8 mouse cellular contexts compared by ENCODE assay signal in genomic region chrX:151803777-151804101, GRCm38 (mm10). TPM values are rescaled to one million over a fixed set of nuclear protein-coding genes. Genes with fewer than 3 reads are reported as not detected.
DNase-seq lines count a peak whose midpoint lies in the region; ATAC-seq lines count a peak whose summit lies in the region.

No protein-coding gene starts in this region.

- H3K9me3 ChIP-seq in hindbrain, embryonic 16.5 days (ENCODE audit: control insufficient read depth, low read length) = no peaks in the 10 kb centered on the region
- no peaks in the 10 kb centered on the region for H3K9me3 ChIP-seq in limb, embryonic 13.5 days
- H3K9me3 ChIP-seq in midbrain, embryonic 10.5 days (replicated peaks) = no peaks in the 10 kb centered on the region; the same call in 1 of the 2 replicates

- H3K36me3 ChIP-seq in hindbrain, embryonic 16.5 days (ENCODE audit: control insufficient read depth, insufficient read depth, low read length) = no peaks in the 10 kb centered on the region
- H3K36me3 ChIP-seq in limb, embryonic 13.5 days = no peaks in the 10 kb centered on the region
- H3K36me3 ChIP-seq in midbrain, embryonic 10.5 days = peaks cover 27% of the 10 kb centered on the region

- H3K27me3 ChIP-seq in hindbrain, embryonic 16.5 days (replicated peaks; ENCODE audit: control insufficient read depth, insufficient read depth, low read length) = no peaks in the 10 kb centered on the region; the same call in 1 of the 2 replicates
- H3K27me3 ChIP-seq in limb, embryonic 13.5 days = peaks cover 19% of the 10 kb centered on the region; the same call in 1 of the 2 replicates
- H3K27me3 ChIP-seq in midbrain, embryonic 10.5 days (ENCODE audit: low read depth, poor library complexity, severe bottlenecking) = peaks cover 33% of the 10 kb centered on the region

- H3K4me1 ChIP-seq in hindbrain, embryonic 16.5 days (ENCODE audit: control insufficient read depth, insufficient read depth, low read depth, low read length) = peaks cover 7% of the 10 kb centered on the region
- H3K4me1 ChIP-seq in limb, embryonic 13.5 days = no peaks in the 10 kb centered on the region
- H3K4me1 ChIP-seq in midbrain, embryonic 10.5 days = peaks cover 7% of the 10 kb centered on the region; the same call in 1 of the 2 replicates

- peak overlapping the region; percentile 85 for H3K27ac ChIP-seq in hindbrain, embryonic 16.5 days (ENCODE audit: low read depth, low read length)
- H3K27ac ChIP-seq in limb, embryonic 13.5 days = peak overlapping the region; percentile 91
- peak overlapping the region; percentile 94 for H3K27ac ChIP-seq in midbrain, embryonic 10.5 days (replicated peaks)

- peak; percentile 38 for ATAC-seq in hindbrain, embryonic 16.5 days
- peak; percentile 28 for ATAC-seq in limb, embryonic 13.5 days (ENCODE audit: low FRiP score, low read depth)

- WGBS in hindbrain, embryonic 16.5 days = 23% methylated on average over 20 of the region's 20 CpGs
- WGBS in limb, embryonic 13.5 days = 15% methylated on average over 20 of the region's 20 CpGs
- whole genome bisulfite sequencing in midbrain, embryonic 10.5 days = 16% methylated on average over 20 of the region's 20 CpGs

- peak; percentile 17 for DNase-seq in ovary, adult 18-20 months (ENCODE audit: low spot score)
- DNase-seq in ovary, postnatal 10 days (ENCODE audit: low spot score) = no peak
- peak; percentile 38 for DNase-seq in c-Kit-positive CD71-positive TER-119-positive erythroid progenitor cells, embryonic 14.5 days (ENCODE audit: low spot score)
- DNase-seq in gastrocnemius, postnatal 10 days = peak; percentile 43
- no peak for DNase-seq in midbrain, embryonic 10.5 days (ENCODE audit: low spot score)
- peak; percentile 37 to 73 for DNase-seq in spleen, postnatal 4 days (ENCODE audit: low spot score in 2 of 2)

- H3K4me2 ChIP-seq in hindbrain, embryonic 16.5 days (ENCODE audit: low read length) = peak overlapping the region; percentile 57
- H3K4me2 ChIP-seq in limb, embryonic 13.5 days (replicated peaks) = peak overlapping the region; percentile 73

- H3K4me3 ChIP-seq in hindbrain, embryonic 16.5 days (ENCODE audit: low read length) = peak overlapping the region; percentile 60
- peak overlapping the region; percentile 55 for H3K4me3 ChIP-seq in limb, embryonic 13.5 days
- peak overlapping the region; percentile 64 for H3K4me3 ChIP-seq in midbrain, embryonic 10.5 days

- H3K9ac ChIP-seq in hindbrain, embryonic 16.5 days (ENCODE audit: low read depth, low read length) = peak overlapping the region; percentile 75
- peak overlapping the region; percentile 73 for H3K9ac ChIP-seq in limb, embryonic 13.5 days

RNA-seq across cellular contexts. Expression of gene Huwe1, which starts 3.1 kb away (rescaled TPM):
- total RNA-seq in gastrocnemius, postnatal 10 days (2021) = 100 to 1,000 TPM; 109 to 138 TPM
- polyA plus RNA-seq in hindbrain, embryonic 16.5 days (2015; fragmentation: Nextera tagmentation; extraction: Ambion mirVana) = 38.1 and 47.6 TPM in 2 replicates
- polyA plus RNA-seq in limb, embryonic 13.5 days (2015; fragmentation: Nextera tagmentation; extraction: Ambion mirVana) = 53.5 and 53.9 TPM in 2 replicates
- polyA plus RNA-seq in midbrain, embryonic 10.5 days (2016; fragmentation: Nextera tagmentation; extraction: Ambion mirVana) = 46.9 and 52.9 TPM in 2 replicates

Comparison
In these comparisons a context has a peak if more than half of its experiments do, and no peak if none do; other contexts are left out.
1. DNase-seq: peak in ovary, adult 18-20 months (single experiment), c-Kit-positive CD71-positive TER-119-positive erythroid progenitor cells, embryonic 14.5 days (single experiment), gastrocnemius, postnatal 10 days (single experiment) and spleen, postnatal 4 days (2 of 2); none in ovary, postnatal 10 days (single experiment) and midbrain, embryonic 10.5 days (single experiment).
2. Peak in every context shown above with its lines, with median percentiles within 50 percentile points of each other: H3K27ac ChIP-seq and H3K4me3 ChIP-seq.